Mouse (Mus musculus): ENCODE data around the gene Mapre3.

Mapre3 gene

DNA sequence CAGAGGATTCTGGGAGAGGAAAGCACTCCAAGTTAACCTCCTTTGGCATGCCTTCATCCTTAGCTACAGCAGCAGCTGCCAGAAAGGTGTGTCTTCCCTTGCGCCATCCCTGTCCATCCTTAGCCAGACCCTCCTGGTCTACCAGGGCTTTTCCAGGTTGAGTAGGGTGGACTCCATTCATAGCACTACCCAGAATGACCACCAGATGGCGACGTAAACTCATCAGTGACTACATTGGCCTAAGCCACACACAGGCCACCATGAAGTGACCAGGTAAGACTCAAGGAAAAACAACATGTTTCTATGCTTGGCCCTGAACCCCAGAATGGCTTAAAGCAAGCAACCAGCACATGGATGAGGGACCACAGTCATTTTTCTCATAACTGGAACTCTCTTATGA, 8.3 kb upstream of the Mapre3 start:
- no peak for TF ChIP-seq GATA4 (IDR thresholded peaks at IDR 0.05; ENCODE audit: insufficient replicate concordance, low read length)

DNA sequence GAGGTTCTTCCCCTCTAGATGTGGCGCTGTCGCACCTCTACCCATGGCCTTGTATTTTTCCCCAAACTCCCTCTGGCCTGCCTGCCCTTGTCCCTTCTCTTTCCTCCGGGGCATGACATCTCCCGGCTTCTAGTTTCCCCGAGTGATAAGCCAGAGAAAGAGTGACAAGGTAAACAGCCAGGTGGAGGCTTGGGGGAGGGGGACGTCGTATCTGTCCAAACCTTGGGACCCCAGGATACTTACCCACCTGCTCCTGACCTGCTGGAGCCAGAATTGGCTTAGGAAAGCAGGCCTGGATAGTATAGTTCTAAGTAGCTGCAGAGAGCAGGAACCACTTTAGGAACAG, 652 bp downstream of the Mapre3 start:
- no peak for TF ChIP-seq GATA4 (IDR thresholded peaks at IDR 0.05; ENCODE audit: insufficient replicate concordance, low read length)

DNA sequence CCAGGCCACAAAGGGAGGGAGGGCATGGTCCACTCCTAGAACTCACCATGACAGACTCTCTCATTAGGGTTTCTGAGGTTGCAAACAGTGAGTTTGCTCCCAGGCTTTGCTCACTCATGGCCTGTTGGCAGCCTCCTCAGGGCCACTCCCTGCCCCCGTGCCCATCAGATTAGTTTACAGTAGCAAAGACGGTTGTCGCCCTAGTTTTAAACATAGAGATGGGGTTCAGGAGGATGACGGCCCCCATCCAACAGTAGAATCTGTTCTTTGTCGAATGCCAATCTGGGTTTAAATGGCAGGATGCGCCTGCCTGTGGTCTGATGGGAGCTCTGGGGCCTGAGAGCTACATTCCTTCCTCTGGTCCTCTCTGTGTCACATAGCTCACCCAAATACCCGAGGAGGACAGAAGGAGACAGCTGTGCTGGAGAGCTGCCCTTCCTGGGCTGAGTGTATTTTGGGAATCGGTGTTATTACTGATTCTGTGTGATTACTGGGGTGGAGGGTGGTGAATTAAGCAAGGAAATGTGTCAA, 1.9 kb downstream of the Mapre3 start:
- TF ChIP-seq GATA4 (IDR thresholded peaks at IDR 0.05; ENCODE audit: insufficient replicate concordance, low read length): peak; percentile 28; the same call in 1 of the 2 replicates

DNA sequence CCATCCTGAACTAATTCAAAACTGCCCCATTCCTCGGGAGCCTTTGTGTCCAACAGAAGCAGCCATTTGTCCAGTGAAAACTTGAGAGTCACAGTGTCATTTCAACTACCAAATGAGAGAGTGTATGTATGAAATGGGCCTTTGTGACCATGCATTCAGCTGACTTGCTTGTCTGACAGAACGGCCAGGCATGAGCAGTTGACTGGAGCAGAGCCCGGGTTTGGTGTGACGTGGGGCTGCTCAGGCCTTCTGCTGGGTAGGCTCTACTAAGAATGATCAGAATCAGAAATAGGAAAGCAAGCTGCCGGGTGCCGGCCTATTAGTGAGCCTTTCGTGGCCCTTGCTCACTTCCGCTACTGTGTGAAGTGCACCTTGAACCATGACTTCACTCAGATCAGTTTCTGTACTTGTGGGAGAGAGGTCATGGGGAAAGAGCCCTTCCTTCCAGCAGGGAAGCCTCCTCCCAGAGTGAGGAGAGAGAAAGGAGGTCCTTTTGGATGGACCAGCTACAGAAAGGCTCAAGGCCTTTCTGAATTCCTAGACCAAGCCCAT, 4.4 kb downstream of the Mapre3 start:
- TF ChIP-seq GATA4 (IDR thresholded peaks at IDR 0.05; ENCODE audit: insufficient replicate concordance, low read length): no peak

DNA sequence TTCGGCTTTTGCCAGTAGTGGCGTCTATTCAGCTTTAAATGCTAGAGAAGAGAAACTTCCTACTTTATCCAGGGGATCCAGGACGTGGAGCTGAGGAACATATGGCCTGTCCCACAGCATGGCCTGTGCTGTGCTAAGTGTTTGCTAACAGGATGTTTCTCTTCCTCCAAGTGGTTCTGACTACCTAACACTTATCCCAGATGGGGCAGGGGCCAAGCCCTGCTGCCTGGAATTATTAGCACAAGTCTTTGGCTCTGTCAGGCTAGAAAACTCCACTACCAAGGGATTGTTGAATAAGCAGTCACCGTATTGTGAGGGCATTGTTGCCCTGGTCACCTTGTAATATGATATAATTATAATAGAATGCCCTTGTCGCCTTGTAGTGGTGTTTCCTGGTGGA, 8.2 kb downstream of the Mapre3 start:
- no peak for TF ChIP-seq GATA4 (IDR thresholded peaks at IDR 0.05; ENCODE audit: insufficient replicate concordance, low read length)

DNA sequence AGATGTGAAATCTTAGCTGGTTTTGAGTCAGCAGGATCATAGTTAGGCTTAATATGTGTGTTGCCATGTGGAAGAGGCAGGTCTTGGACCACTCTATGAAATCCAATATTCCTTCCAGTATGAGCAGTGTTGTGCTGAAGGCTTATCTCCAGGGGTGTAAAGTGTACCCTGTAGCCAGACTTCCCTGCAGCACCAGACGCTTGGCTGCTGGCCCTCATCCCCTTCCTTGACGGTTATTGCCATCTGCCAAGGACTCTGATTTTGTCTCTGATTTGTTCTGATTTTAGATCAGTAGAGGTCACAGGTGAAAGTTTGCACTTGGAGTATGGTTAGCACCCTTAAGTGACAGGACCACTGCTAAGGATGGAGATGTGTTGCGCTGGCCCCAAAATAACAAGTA, 8.7 kb downstream of the Mapre3 start:
- no peak for TF ChIP-seq GATA4 (IDR thresholded peaks at IDR 0.05; ENCODE audit: insufficient replicate concordance, low read length)

DNA sequence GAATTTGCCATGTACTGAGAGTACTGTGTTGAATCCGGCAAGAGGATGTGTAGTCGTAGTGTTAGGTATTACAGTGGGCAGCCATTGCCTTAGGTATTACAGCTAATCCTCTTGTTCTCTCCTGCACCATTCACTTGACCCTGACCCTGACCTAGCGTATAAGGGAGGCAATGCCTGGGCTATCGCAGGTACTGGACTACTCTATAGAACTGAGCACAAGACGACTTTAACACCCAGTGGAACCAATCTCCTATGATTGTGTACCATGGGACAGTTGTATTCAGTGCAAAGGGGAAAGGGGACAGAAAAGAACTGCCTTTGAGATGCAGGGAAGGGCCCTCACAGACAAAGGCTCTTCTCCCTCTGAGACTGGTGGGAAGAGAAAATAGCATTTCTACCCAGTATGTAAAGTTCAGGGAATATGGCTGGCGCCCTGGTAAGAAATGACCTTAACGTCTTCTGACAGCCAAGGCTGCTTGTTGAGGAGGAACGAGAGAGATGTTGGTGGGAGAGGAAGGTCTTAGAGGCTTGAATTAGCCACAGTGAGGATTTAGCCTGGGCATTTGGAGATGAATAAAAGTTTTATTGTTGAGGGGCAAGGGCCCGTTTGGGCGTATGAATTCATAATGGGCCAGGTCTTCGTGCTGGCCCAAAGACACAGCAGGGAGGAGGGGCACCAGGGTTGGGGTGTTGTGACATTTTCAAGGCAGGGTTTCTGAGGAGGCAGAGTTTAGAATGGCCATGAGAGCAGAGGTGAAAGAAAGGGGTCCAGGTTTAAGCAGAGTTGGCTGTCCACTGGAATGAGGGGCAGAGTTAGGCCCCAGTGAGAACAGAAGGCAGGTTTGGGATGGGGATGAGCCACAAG, 9.9 kb downstream of the Mapre3 start:
- no peak for TF ChIP-seq GATA4 (IDR thresholded peaks at IDR 0.05; ENCODE audit: insufficient replicate concordance, low read length)

DNA sequence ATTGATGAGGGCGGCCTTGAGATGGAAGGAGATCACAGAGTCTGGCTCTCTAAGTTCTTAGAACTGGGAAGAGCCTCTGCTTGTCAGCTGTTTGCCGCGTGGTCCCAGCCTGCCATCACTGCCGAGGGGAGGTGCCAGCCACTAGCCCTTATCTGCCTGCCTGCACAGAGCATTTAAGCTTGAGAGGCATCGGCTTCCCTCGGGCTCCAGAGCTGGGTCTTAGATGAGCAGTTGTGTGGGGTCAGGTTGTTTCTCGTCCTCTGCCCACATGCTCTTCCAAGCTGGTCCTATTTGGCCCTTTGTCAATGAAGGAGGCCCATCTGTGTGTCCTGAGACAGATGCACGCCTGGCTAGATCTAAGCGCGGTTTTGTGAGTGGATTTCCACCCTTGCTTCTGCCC, 10.7 kb downstream of the Mapre3 start:
- TF ChIP-seq GATA4 (IDR thresholded peaks at IDR 0.05; ENCODE audit: insufficient replicate concordance, low read length): no peak

DNA sequence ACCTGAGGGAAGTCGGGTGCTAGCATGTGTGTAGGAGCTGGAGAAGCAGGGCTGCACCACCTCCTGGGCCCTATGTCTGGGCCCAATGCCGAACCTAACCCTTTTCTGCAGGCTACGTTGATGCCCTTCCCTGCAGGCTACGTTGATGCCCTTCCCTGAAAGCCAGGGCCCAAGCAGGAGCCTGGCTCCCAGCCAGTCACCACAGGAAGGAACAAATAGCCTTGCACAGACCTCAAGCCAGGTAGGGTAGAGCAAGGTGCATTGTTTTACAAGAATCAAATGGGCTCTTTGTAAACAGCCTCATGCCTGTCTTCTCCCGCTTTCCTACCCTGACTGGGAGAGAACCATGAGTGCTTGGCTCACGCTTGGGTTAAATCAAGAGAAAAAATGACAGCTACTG, 11.4 kb downstream of the Mapre3 start:
- TF ChIP-seq GATA4 (IDR thresholded peaks at IDR 0.05; ENCODE audit: insufficient replicate concordance, low read length): no peak

DNA sequence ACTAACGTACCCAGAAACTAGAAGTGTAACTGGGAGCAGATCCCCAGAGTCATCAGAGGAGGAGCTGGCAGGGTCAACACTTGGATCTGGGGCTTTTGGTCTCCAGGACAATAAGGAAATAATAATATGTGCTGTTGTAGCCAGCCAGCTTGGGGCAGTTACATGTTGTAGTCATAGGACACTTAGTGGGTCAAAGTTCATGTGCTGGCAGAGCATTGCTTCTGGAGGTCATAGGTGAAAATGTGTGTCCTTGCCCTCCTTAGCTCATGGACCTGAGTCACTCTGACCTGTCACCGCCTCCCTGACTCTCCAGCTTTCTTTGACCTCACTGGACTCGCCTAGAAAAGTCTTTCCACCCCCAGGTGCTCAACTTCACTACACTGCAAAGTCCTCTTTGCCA, 19.0 kb downstream of the Mapre3 start:
- no peak for TF ChIP-seq GATA4 (IDR thresholded peaks at IDR 0.05; ENCODE audit: insufficient replicate concordance, low read length)

DNA sequence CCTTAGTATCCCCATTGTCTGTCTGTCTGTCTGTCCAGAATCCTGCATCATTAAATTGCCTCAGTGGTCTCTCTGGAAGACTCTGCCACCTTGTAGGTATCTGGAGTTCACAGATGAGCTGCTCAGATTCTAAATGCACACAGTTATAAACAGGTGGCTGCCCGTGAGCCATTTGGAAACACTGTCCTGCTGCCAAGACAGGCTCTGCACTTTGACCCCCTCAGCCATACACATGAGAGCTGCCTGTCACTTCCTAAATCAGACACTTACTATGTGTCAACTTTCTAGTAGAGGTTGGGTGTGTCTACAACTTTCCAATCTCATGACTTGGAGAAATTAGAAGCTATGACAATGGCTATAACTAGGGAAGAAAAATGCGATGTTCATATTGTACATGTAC, 25.3 kb downstream of the Mapre3 start:
- no peak for TF ChIP-seq GATA4 (IDR thresholded peaks at IDR 0.05; ENCODE audit: insufficient replicate concordance, low read length)

DNA sequence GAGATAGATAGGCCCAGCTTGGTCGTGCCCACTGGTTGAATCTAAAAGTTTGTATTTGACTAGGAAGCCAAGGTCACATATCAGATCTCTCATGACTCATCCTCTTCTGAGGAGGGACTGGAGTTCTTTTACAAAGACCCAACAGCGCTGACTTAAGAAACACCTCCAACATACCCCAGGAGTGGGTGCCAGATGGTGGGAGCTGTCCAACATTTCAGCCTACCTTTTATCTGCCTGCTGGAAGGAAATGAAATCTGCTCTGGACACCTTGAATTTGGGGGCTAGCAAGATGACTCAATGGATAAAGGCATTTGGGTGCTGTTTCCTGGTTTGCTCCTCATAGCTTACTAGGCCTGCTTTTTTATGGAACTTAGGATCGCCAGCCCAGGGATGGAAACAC, 27.5 kb downstream of the Mapre3 start:
- TF ChIP-seq GATA4 (IDR thresholded peaks at IDR 0.05; ENCODE audit: insufficient replicate concordance, low read length): no peak

DNA sequence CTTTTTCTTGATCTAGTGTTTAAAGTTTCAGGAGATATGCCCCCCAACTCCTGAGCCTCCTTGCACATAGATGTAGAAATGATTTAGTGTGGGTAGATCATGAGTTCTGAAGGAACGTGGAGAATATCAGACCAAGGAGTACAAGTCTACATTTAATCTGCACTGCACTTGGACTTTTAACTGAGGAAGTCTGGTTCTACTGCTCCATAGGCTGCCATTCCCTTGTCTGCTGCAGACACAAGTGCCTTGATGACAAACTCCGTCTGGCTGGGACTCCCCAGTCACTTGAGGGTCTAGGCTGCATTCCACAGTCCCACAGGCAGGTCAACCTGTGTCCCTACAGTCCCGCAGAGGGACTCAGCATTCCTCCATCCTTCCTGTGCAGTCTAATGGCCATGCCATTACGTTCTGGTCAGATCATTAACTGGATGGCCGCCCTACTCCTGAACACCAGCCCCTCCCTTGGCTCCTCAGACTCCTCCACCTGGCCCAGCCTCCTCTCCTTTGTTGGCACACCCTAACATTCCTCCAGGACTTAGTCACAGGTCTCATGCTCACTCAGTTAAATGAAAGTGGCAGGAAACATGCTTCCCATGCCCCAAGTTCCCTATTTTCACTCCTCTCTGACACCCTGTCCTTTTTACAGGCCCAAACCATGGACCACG, 35.6 kb downstream of the Mapre3 start:
- no peak for TF ChIP-seq GATA4 (IDR thresholded peaks at IDR 0.05; ENCODE audit: insufficient replicate concordance, low read length)

DNA sequence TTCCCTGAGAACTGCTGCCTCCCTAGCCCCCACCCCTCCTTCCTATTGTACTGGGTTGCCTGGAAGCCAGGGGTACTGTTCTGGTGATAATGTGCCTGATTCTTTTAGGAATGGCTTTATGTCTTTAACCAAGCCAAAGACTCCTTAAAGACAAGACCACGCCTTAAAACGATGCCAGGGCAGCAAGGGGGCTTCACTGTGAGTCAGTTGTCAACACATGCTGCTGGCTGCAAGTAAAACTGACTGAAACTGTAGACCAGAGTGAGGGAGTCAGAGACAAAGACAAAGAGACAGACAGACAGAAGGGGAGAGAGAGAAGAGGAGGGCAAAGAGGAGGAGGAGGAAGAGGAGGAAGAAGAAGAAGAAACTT, 36.1 kb downstream of the Mapre3 start:
- TF ChIP-seq GATA4 (IDR thresholded peaks at IDR 0.05; ENCODE audit: insufficient replicate concordance, low read length): no peak

DNA sequence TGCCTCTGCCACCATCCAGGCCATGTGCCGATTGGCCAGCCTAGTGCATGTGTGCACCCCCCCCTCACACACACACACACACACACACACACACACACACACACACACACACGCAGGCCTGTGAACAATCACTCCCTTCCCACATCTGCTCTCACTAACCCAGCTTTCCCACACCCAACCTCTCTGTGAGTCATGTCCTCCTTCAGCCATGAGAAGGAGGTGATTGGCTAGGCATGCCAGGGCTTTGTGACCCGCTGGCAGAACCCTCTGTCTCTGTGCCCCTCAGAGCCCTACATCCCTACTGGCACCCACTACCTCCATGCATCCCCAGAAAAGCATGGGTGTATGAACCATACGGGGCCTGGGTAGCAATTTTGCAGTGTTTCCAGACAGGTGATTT, 39.1 kb downstream of the Mapre3 start:
- no peak for TF ChIP-seq GATA4 (IDR thresholded peaks at IDR 0.05; ENCODE audit: insufficient replicate concordance, low read length)

DNA sequence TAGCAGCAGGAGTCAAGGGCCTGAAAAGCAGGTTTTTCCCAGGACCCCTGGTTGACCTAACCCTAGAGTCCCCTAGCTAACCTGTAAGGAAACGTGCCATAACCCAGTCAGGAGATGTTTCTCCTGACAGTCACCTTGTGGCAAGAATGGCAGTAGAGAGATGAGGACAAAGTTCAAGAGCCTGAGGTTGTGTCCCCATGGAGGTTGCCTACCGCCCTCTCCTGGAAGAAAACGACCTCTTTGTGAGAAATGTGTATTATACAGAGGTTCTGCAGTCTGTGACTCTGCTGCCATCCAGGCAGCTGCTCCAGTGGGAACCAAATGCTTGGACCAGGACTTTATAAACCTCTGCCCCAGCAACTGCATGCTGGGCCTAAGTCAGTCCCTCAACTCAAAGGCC, 41.2 kb downstream of the Mapre3 start:
- no peak for TF ChIP-seq GATA4 (IDR thresholded peaks at IDR 0.05; ENCODE audit: insufficient replicate concordance, low read length)
